Mouse (Mus musculus) ES-E14 (cell line): ENCODE results near the gene Als2cl. TPM values are rescaled to one million over a fixed set of nuclear protein-coding genes. Genes with fewer than 3 reads are reported as not detected.
A peak's percentile ranks its signal among the peaks of the same experiment; 100 is the strongest.

Experiments used
- DNase-seq: peaks from one replicate; pipeline ENCODE4 v3.0.0-alpha.2; 2013; ENCODE audit warnings: low read depth, low spot score
- H3K27ac ChIP-seq: 2 replicates; pipeline ENCODE4 v1.5.1; 2012; ENCODE audit warnings: low read depth, mild to moderate bottlenecking, low read length, moderate library complexity, mixed read lengths; ENCODE audit not compliant: poor library complexity, insufficient read depth, severe bottlenecking
- H3K36me3 ChIP-seq: 2 replicates; pipeline ENCODE4 v1.6.1; 2012; ENCODE audit warnings: mild to moderate bottlenecking, low read length, moderate library complexity, mixed read lengths; ENCODE audit not compliant: control insufficient read depth, poor library complexity, insufficient read depth, severe bottlenecking
- H3K4me1 ChIP-seq, 2 experiments: fragments of 150-350 bp in 1 of 2; sonication (generic) in 1 of 2; 2 replicates each; pipeline ENCODE4 v1.6.1; 2012; ENCODE audit warnings: low read length in 2 of 2, mild to moderate bottlenecking in 1 of 2, mixed read lengths in 1 of 2; ENCODE audit not compliant: control insufficient read depth in 2 of 2, insufficient read depth in 2 of 2, poor library complexity in 1 of 2
- H3K4me3 ChIP-seq, 2 experiments: fragments of 150-350 bp in 1 of 2; sonication (generic) in 1 of 2; 2 replicates each; pipeline ENCODE4 v1.5.1; 2012; ENCODE audit warnings: low read length in 2 of 2, low read depth in 1 of 2, mild to moderate bottlenecking in 1 of 2, mixed read lengths in 1 of 2; ENCODE audit not compliant: insufficient read depth in 1 of 2, poor library complexity in 1 of 2, severe bottlenecking in 1 of 2
- H3K9ac ChIP-seq: 2 replicates; pipeline ENCODE4 v1.6.1; 2012; ENCODE audit warnings: low read depth, mild to moderate bottlenecking, low read length, mixed read lengths; ENCODE audit not compliant: poor library complexity, insufficient read depth, severe bottlenecking
- H3K9me3 ChIP-seq: fragments of 150-350 bp; sonication (generic); 2 replicates; pipeline ENCODE4 v1.6.1; 2012; ENCODE audit warnings: low read depth, mild to moderate bottlenecking, low read length; ENCODE audit not compliant: control insufficient read depth, insufficient read depth
- CHD2 ChIP-seq: IDR thresholded peaks from 2 replicates; pipeline ENCODE4 v1.6.1; 2014; ENCODE audit warnings: mild to moderate bottlenecking, low read depth, low read length, inconsistent platforms
- HCFC1 ChIP-seq: IDR thresholded peaks from 2 replicates; pipeline ENCODE4 v1.6.1; 2012; ENCODE audit warnings: low read length, inconsistent platforms, borderline replicate concordance; ENCODE audit not compliant: insufficient read depth
- MAFK ChIP-seq: IDR thresholded peaks from 2 replicates; pipeline ENCODE4 v1.6.1; 2014; ENCODE audit warnings: mild to moderate bottlenecking, low read depth, low read length, inconsistent platforms; ENCODE audit not compliant: insufficient read depth
- ZC3H11A ChIP-seq: IDR thresholded peaks from 2 replicates; pipeline ENCODE4 v1.6.1; 2012; ENCODE audit warnings: low read depth, mild to moderate bottlenecking, inconsistent platforms, low read length, borderline replicate concordance
- ZNF384 ChIP-seq: IDR thresholded peaks from 2 replicates; pipeline ENCODE4 v1.6.1; 2012; ENCODE audit warnings: low read depth, low read length, inconsistent platforms
- in situ Hi-C, 2 experiments: fragments of 600-800 bp; cut with MboI; formaldehyde crosslinking; loops; one replicate each; pipeline ENCODE4 v1.15.1; 2025; ENCODE audit warnings: low sequenced_read_pairs in 2 of 2, inconsistent platforms in 1 of 2; ENCODE audit not compliant: unreplicated experiment in 2 of 2
- total RNA-seq: library from RNA; depleted of rRNA; stranded (reverse); fragments of 300-350 nt; gene quantifications from 2 replicates; pipeline ENCODE4 v1.2.3, GENCODE M21; 2012

Gene Als2cl
- total RNA-seq, 1 experiment: 13.0 TPM

DNA sequence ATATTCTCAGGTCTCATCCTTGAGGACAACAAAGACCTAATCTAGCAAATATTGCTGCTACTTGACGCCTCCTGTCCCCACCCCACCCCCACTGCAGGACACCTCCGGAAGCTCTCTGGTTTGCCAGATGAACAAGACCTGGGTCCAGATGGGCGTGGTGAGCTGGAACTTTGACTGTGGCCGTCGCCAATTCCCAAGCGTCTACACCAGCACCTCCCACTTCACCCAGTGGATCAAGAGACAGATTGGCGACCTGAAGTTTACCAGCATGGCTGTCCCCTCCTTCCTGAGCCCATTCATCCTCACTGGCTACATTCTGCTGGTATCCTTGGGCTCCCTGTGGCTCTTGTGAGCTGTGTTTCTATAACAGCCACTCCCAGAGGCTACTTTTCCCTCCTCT lies 23.8 kb upstream of the Als2cl start:
- Histone ChIP-seq H3K9me3 (no peaks in the 10 kb centered on the region), H3K4me1 (peaks cover 5 to 18% of the 10 kb centered on the region in 2 experiments)

DNA sequence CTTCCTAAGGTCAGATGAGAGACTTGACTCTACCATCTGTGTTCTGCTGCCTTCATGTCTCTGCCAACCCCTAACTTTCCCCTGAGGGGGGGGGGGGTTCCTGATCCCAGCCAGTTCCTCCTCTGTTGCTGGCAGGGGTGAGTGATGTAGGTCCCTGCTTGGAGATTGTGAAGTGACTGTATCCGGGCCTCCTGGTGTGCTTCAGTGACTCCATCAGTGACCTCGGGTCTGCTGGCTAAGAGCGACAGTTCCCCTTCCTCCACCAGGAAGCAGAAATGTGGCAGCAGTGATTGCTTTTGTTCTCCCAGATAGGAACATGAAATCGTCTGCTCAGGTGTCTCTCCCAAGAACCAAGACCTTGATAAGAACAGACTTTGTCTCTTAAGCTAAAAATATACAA lies 22.8 kb upstream of the Als2cl start:
- Histone ChIP-seq H3K27ac (no peak overlapping the region), H3K9me3 (no peaks in the 10 kb centered on the region), H3K4me1 (peaks cover 5 to 18% of the 10 kb centered on the region in 2 experiments), H3K9ac (no peak overlapping the region), H3K4me3 (no peak overlapping the region), H3K36me3 (no peaks in the 10 kb centered on the region)
- no peak for TF ChIP-seq ZNF384
- no peak for TF ChIP-seq HCFC1
- TF ChIP-seq CHD2: no peak
- no peak for TF ChIP-seq ZC3H11A
- TF ChIP-seq MAFK: no peak
- in situ Hi-C loops: no loop called here
- no peak for DNase-seq

More for the DNA sequence above, 23.8 kb upstream of the Als2cl start:
- no peaks in the 10 kb centered on the region for H3K36me3 ChIP-seq
- in situ Hi-C loops: no loop called here
- no peak for DNase-seq
- H3K4me3 ChIP-seq: no peak overlapping the region
- no peak for TF ChIP-seq ZNF384
- TF ChIP-seq ZC3H11A: no peak
- no peak for TF ChIP-seq CHD2
- no peak for TF ChIP-seq MAFK
- TF ChIP-seq HCFC1: no peak
- H3K9ac ChIP-seq: no peak overlapping the region
- H3K27ac ChIP-seq: no peak overlapping the region

- H3K4me1 ChIP-seq: peaks cover 5 to 18% of the 10 kb centered on the region in 2 experiments
- H3K9ac ChIP-seq: peak within 1 kb of the TSS; percentile 73
- peak within 1 kb of the TSS; percentile 76 to 83 for H3K4me3 ChIP-seq
- H3K27ac ChIP-seq: no peak within 1 kb of the TSS
- in situ Hi-C loops: no loop called here
- no peaks in the 10 kb centered on the region for H3K9me3 ChIP-seq
- no peaks in the 10 kb centered on the region for H3K36me3 ChIP-seq
- DNase-seq: no peak
- TF ChIP-seq MAFK (no peak), ZC3H11A (no peak), ZNF384 (no peak), HCFC1 (peak; percentile 71; the same call in 1 of the 2 replicates)
Observed at GRCm38 (mm10) chr9:110857781-110858472, 21.7 kb upstream of the Als2cl start, which contains the start of gene Prss50. Gene Prss50 (plus strand): TSS chr9:110857967.

DNA sequence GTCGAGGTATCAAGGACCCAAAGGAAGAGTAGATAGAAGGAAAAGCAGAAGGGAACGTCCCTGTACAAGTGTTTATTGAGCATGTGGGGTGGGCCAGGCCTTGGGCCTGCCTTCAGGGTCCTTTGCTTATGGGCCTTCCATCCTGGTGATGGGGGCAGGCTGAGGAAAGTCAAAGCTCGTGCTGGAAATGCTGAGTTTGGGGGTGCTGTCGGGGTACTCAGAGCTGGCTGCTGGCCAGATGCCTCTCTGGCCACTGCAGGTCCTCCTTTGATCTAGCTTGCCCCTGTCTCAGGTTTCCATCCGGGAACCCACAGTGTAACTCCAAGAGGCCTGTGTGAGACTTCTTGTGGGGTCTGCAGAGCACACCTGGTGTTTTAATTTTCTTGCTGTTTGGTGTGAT lies 21.1 kb upstream of the Als2cl start:
- Histone ChIP-seq H3K4me1 (peaks cover 5 to 18% of the 10 kb centered on the region in 2 experiments), H3K27ac (no peak overlapping the region), H3K9ac (peak overlapping the region; percentile 73; the same call in 1 of the 2 replicates), H3K36me3 (no peaks in the 10 kb centered on the region), H3K4me3 (peak overlapping the region; percentile 76 to 83), H3K9me3 (no peaks in the 10 kb centered on the region)
- TF ChIP-seq CHD2 (no peak), ZNF384 (no peak), ZC3H11A (no peak), MAFK (no peak), HCFC1 (no peak)
- in situ Hi-C loops: no loop called here
- no peak for DNase-seq
